Mouse (Mus musculus): ENCODE data around the gene Gm21992.
A peak's percentile ranks its signal among the peaks of the same experiment; 100 is the strongest.

Gm21992 gene

GRCm38 (mm10) chr19:4747631-4748312 is 63.6 kb downstream of the Gm21992 start:
- DNase-seq (ENCODE audit: low spot score) = no peak

- DNase-seq (ENCODE audit: low spot score) = no peak
These were observed 64.8 kb downstream of the Gm21992 start for GRCm38 (mm10) chr19:4746611-4747010.

- no peak for DNase-seq (ENCODE audit: low spot score)
These were observed 65.7 kb downstream of the Gm21992 start for GRCm38 (mm10) chr19:4745681-4746080.

GRCm38 (mm10) chr19:4745057-4745456 is 66.4 kb downstream of the Gm21992 start:
- DNase-seq (ENCODE audit: low spot score) = no peak

- no peak for DNase-seq (ENCODE audit: low spot score)
These were observed 67.4 kb downstream of the Gm21992 start for GRCm38 (mm10) chr19:4744026-4744425.

- DNase-seq (ENCODE audit: low spot score) = no peak
These were observed 67.9 kb downstream of the Gm21992 start for GRCm38 (mm10) chr19:4743524-4743923.

GRCm38 (mm10) chr19:4742229-4742628 is 69.2 kb downstream of the Gm21992 start:
- no peak for DNase-seq (ENCODE audit: low spot score)

- no peak for DNase-seq (ENCODE audit: low spot score)
These were observed 69.9 kb downstream of the Gm21992 start for GRCm38 (mm10) chr19:4741482-4741881.

- DNase-seq (ENCODE audit: low spot score) = no peak
These were observed 71.7 kb downstream of the Gm21992 start for GRCm38 (mm10) chr19:4739762-4740161.

- no peak for DNase-seq (ENCODE audit: low spot score)
These were observed 72.4 kb downstream of the Gm21992 start for GRCm38 (mm10) chr19:4739053-4739452.

- DNase-seq (ENCODE audit: low spot score) = no peak
These were observed 73.5 kb downstream of the Gm21992 start for GRCm38 (mm10) chr19:4737866-4738265.

- no peak for DNase-seq (ENCODE audit: low spot score)
These were observed 78.4 kb downstream of the Gm21992 start for GRCm38 (mm10) chr19:4733052-4733451.

GRCm38 (mm10) chr19:4729186-4729585 is 82.2 kb downstream of the Gm21992 start:
- no peak for DNase-seq (ENCODE audit: low spot score)

- peak; percentile 44 for DNase-seq (ENCODE audit: low spot score)
These were observed 90.7 kb downstream of the Gm21992 start for GRCm38 (mm10) chr19:4720671-4721244.

GRCm38 (mm10) chr19:4720112-4720511 is 91.3 kb downstream of the Gm21992 start:
- DNase-seq (ENCODE audit: low spot score) = no peak

GRCm38 (mm10) chr19:4719351-4719764 is 92.1 kb downstream of the Gm21992 start:
- peak; percentile 20 for DNase-seq (ENCODE audit: low spot score)

GRCm38 (mm10) chr19:4718716-4719115 is 92.7 kb downstream of the Gm21992 start:
- no peak for DNase-seq (ENCODE audit: low spot score)

- DNase-seq (ENCODE audit: low spot score) = no peak
These were observed 94.1 kb downstream of the Gm21992 start for GRCm38 (mm10) chr19:4717281-4717680.

GRCm38 (mm10) chr19:4716756-4717155 is 94.7 kb downstream of the Gm21992 start:
- DNase-seq (ENCODE audit: low spot score) = no peak

- DNase-seq (ENCODE audit: low spot score) = no peak
These were observed 97.5 kb downstream of the Gm21992 start for GRCm38 (mm10) chr19:4713886-4714285.

GRCm38 (mm10) chr19:4712781-4713526 is 98.5 kb downstream of the Gm21992 start:
- DNase-seq (ENCODE audit: low spot score) = no peak

- no peak for DNase-seq (ENCODE audit: low spot score)
These were observed 99.1 kb downstream of the Gm21992 start for GRCm38 (mm10) chr19:4712156-4712780.

Measured in ovary, adult 18-20 months (tissue).